Mouse (Mus musculus) frontal cortex, postnatal 36 days (tissue): ENCODE measurements around the gene Sult1a1.
"Not testable (repeated sequence)": the region's sequence is repeated elsewhere in the genome, so short reads cannot be mapped to it uniquely, and the experiment has no call there.

Experiments used
- DNase-seq, 2 experiments: peaks; one replicate each; pipeline ENCODE4 v3.0.0; 2022; ENCODE audit warnings: low spot score in 2 of 2

The Sult1a1 gene

DNA sequence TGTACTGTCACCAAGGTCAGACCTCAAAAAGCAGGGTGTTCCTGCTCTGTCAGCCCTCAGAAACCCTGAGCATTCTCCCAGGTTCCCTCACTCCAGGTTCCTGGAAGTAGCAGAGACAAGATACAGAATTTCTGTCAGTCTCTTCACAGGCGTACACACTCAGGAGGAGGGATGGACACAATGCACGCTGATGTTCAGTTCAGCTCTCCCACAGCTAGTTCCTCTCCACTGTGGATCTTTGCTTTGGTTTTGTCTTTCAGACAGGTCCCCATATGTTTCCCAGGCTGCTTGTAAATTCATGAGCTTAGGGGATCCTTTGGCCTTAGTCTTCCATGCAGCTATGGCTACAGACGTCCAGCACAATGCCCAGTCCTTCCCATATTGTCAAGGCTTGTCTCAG lies 20.7 kb upstream of the Sult1a1 start:
- DNase-seq, result no peak

- DNase-seq, result no peak
These were observed 20.1 kb upstream of the Sult1a1 start for GRCm38 (mm10) chr7:126696303-126696702.

GRCm38 (mm10) chr7:126695631-126696207 lies 19.5 kb upstream of the Sult1a1 start, which contains the start of gene Slx1b:
Gene Slx1b (minus strand): TSS chr7:126695784.
- DNase-seq, result peak; percentile 95 to 97

GRCm38 (mm10) chr7:126695210-126695611 lies 19.0 kb upstream of the Sult1a1 start, which contains the start of gene Bola2:
Gene Bola2 (plus strand): TSS chr7:126695401.
- DNase-seq, result no peak

- no peak for DNase-seq
These were observed 18.3 kb upstream of the Sult1a1 start for GRCm38 (mm10) chr7:126694441-126695051.

- no peak for DNase-seq
These were observed 17.5 kb upstream of the Sult1a1 start for GRCm38 (mm10) chr7:126693781-126694180.

DNA sequence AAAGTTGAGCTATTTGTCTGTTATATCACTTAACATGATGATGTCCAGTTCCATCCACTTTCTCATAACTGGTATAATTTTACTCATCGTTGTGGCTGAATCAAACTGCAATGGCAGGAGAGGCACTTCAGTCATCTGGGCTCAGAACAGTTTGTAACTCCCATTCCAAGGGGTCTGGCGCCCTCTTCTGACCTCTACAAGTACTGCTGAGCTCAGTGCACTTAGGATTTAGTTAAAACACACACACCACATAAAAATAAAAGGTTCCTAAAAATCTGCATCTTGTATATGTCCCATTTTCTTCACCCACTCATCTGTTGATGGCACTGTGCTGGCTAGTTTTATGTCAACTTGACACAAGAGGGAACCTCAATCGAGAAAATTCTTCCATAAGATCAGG lies 17.0 kb upstream of the Sult1a1 start:
- peak; percentile 76 to 86 for DNase-seq

DNA sequence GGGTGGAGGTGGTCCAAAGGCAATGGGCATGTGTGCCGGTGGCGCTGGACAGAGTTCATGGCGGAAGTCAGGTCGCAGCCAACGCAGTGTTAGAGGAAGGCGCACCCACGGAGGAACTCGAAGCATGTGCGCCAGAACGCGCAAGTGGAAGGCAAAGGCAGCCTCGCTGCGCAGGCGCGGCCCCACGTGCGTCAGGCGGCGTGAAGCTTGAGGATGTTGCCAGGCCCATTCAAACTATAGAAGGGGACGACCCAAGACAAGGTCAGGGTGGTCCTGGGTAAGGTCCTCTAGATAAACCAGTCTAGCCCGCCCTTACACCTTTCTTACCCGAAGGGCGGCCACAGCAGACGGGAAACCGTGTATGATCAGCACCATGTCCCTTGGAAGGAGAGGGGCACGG lies 16.2 kb upstream of the Sult1a1 start:
- DNase-seq, result no peak

DNA sequence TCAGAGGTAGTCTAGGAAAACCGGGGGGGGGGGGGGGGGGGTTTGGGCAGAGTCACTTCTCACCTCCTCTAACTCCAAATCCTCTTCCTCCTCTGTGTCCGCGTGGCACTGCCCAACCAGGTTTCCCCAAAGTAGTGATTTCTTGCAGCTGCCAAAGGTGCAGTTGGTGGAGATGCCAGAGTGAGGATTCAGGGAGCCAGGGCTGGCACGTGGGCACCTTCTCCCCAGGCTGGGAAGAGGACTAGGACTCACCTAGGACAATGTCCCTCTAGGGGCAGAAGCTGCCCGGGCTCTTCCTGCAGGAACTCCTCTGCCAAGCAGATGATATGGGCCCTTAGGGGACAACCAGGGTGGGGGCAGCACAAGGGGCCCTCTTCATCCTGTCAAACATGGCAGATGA lies 15.4 kb upstream of the Sult1a1 start:
- DNase-seq, result no peak

DNA sequence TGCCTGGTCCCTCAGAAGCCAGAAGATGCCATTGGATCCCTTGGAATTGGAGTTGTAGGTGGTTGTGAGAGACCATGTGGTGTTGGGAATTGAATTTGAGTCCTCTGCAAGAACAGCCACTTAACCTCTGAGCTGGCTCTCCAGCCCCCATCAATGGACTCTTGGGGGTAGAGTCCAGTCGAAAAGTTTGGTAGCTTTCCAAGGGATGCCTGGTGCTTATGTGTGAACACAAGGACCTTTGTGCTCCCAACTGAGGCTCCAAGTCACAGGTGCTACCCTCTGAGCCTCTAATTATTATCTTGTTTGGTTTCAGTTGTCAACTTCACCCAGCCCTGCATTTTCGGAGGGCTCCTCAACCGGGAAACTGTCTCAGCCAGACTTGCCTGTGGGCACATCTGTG lies 14.5 kb upstream of the Sult1a1 start:
- DNase-seq, result no peak

DNA sequence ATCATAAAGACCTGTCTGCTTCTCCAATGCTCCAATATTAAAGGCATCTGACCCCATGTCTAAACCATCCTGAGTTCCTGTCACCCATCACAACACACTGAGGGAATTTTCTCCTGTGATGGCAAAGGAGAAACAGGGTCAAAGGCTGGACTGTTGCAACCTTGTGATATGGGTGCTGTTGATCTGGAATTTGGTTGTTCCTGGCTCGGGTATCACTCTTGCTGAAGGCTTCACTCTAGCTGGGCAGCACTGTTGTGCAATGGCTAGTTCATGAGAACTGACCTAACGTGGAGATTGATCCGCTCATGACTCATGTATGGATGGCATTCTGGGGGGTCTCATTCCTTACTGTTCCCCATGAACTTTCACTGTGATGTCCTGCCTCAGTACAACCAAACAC lies 12.8 kb upstream of the Sult1a1 start:
- no peak for DNase-seq

- DNase-seq, result not testable (repeated sequence)
These were observed 11.9 kb upstream of the Sult1a1 start for GRCm38 (mm10) chr7:126688156-126688555.

DNA sequence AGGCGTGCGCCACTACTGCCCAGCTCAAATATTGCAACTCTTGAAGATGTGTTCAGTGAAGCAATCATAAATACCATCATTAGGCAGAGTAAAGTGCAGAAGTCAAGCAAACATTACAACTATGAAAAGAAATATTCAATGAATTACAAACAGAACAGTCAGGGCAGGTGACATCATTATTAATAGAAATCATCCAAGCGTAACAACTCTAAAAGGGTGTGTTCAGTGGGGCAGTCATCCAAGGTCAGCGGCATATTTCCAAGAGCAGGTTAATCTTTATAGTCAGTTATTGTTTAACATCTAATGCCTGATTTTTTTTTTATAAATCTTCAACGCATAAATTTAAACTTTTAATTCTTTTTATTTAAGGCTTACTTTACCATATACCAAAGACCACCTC lies 5.0 kb upstream of the Sult1a1 start:
- DNase-seq, result no peak

GRCm38 (mm10) chr7:126679683-126680082 lies 3.5 kb upstream of the Sult1a1 start:
- no peak for DNase-seq

DNA sequence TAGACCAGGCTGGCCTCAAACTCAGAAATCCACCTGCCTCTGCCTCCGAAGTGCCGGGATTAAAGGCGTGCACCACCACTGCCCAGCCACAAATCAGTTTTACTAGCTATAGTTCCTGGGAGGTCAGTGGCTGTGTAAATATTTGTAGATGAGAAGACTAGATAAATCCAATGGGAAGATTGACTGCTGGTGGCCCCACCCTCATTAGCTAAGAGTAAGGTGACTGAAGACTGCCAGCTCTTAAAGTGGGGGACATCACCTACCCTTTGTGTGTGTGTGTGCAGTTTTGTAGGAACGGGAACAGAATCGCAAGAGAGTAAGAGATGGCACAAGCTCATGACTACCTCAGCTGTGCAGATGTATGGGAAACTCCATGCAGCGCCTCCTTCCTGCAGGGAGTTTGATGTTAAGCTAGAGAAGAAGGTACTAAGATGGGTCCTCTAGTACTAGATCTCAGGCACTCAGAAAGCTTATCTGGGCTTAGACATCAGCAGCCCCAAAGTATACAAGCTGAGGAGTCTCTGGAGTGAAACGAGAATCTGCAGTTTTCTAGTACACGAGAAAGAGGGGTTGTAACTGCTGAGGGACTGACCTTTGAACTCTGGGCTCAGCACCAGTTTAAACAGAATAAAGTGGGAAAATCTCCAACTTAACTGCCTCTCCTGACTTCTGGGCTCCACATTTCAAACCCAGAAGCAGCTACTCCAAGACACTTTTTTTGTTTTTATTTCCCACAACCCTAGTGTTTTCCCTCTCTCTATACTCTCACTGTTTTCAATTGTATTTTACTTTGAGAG lies 2.5 kb upstream of the Sult1a1 start:
- no peak for DNase-seq

DNA sequence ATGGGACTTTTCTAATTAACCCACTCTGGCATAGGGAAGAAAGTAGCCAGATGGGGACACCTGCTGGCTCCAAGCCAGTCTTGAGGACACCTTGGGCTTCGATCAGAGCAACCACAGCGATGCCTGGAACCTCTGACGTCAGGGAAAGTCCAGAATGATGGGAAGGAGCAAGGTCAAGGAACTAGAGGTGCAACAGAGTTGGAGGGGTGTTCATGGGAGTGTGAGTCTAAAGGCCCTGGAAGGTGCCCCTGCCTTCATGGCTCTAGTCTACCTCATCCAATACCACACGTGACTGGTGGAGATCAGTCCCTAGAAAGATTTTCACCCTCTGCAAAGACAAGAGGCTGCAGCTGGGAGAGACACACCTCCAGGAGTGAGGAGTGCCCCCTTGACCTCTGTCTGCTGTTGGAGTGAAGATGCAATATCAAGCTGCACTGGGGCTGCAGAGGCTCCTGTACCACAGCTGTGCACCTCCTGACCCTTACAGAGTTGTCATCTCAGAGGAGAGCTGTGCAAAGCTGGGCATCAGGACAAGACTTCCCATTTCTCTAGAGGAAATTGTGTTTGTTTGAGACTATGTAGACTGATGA lies 494 bp upstream of the Sult1a1 start:
- DNase-seq, result no peak

DNA sequence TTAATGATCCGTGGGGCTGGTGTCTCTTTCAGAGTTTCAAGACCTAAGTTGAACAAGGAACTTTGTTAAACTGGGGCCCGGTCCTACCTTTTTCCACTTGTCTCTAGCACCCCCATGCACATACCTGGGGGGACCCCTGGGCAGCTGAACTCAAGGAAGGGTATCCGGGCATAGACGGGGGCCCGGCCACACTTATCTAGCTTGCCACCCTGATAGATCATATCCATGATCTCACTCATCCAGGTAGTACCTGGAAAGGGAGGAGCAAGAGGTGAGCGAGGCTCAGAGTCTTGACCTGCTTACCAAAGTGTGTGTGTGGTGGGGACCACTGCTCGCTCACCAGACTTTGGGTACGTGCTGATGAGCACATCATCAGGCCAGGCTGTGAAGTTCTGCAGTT lies 1.1 kb downstream of the Sult1a1 start:
- DNase-seq, result no peak

GRCm38 (mm10) chr7:126672111-126672510 lies 4.1 kb downstream of the Sult1a1 start:
- DNase-seq, result no peak

DNA sequence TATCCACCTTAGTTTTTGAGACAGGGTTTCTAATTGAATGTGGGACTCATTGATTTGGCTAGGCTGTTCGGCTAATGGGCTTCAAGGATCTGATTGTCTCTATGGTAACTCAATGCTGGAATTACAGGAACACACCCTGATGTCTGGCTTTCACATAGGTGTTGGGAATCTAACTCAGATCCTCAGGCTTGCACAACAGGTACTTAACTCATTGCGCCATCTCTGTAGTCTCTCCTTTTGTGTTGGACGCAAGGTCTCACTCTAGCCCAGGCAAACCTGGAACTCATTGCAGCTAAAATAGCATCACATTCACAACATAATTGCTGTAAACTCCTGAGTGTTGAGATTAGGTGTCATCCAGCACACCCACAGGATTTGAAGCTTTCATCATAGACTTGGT lies 6.1 kb downstream of the Sult1a1 start:
- DNase-seq, result no peak

GRCm38 (mm10) chr7:126668452-126668851 lies 7.8 kb downstream of the Sult1a1 start:
- DNase-seq, result no peak

- no peak for DNase-seq
These were observed 8.6 kb downstream of the Sult1a1 start for GRCm38 (mm10) chr7:126667495-126668090.

- no peak for DNase-seq
These were observed 11.0 kb downstream of the Sult1a1 start for GRCm38 (mm10) chr7:126665269-126665668.
